Mouse (Mus musculus): ENCODE results near the gene Fam122c.

DNA sequence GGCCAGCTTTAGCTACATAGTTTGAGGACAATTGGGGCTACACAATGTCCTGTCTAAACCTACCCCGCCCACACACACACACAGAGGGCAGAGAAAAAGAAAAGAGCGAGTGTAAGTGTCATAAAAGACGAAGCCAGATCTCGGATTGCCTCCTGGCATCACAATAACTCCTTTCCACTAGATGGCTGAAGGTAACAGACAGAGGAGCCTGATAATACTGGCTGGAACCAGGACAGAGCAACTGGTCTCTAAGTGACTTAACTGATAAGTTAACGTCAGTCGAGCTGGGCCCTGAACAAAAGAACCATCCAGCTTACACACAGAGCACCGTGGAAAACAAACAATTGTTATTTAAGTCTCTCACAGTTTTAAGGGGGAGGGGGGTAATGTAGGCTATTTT, 36.8 kb upstream of the Fam122c start:
- TF ChIP-seq POLR2A (IDR thresholded peaks at IDR 0.05; ENCODE audit: insufficient read depth, low read depth, low read length) = no peak
- TF ChIP-seq CTCF (IDR thresholded peaks at IDR 0.05; ENCODE audit: insufficient read depth, low read depth, low read length) = no peak

Data from olfactory bulb, adult 2 months (tissue).